Mouse (Mus musculus) stomach, postnatal 0 days (tissue): ENCODE results near the gene Kcnj10.

Experiments
- CTCF ChIP-seq: IDR thresholded peaks from 2 replicates; pipeline ENCODE4 v1.5.1; 2016; ENCODE audit warnings: antibody characterized with exemption, low read depth, mild to moderate bottlenecking, moderate library complexity
- EP300 ChIP-seq: optimal IDR thresholded peaks from 2 replicates; pipeline ENCODE3; 2016; ENCODE audit warnings: antibody characterized with exemption

DNA sequence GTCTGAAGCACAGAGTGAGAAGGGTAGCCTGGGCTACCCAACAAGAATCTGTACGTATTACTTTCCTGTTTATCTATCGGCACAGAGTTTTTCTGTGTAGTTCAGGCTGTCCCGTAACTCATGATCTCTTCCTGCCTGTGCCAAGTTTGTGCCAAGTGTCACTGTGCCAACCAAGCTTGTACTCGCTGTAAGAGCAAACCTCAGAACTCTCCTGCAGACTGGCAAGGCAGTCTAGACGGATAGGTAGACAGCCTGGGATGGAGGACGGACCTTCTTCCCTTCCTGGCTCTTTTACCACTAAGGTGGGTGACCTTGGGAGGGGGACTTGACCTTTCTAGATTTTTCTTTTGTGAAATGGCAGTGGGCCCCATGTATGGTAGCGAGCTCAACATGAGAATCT, 74.1 kb downstream of the Kcnj10 start:
- no peak for TF ChIP-seq CTCF
- no peak for TF ChIP-seq EP300
